8 mouse cellular contexts compared by ENCODE assay signal in the genomic region with DNA sequence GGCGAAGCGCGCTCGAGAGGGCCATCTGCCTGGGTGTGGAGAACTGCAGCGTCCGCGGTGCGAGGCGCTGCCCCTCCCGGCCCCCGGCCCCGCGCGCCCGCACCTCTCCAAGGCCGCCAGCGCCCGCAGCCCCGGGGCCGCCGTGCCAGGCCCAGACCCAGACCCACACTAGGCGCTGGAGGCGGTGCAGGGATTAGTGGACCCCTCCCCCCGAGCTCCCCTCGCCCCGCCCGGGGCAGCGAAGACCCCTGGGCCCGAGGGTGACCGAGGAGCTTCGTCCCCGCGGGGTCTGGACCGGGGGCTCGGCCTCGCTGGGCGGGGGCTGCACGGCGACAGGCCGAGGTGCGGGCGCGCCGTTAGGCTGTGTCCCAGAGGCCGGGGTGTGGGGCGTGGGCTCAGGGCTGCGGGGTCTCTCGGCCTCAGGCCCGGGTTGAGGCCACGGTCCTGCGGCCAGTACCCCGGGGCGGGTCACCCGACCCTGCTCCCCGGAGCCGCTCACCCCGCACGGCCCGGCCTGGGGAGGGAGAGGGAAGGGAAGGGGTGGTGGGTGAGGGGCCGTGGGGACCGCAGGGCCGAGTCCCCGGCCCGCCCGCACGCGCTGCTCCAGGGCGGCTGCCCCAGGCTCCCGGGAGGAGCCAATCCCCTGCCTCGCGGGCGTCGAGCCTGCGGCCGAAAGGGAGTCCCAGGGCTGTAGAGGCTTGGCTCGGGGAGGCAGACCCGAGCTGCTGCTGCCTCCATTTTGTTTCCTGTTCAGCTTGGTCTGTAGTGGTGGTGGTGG. TPM values are rescaled to one million over a fixed set of nuclear protein-coding genes. Genes with fewer than 3 reads are reported as not detected.
DNase-seq lines count a peak whose midpoint lies in the region; ATAC-seq and TF ChIP-seq lines count a peak whose summit lies in the region.

No protein-coding gene starts in this region.

- WGBS in forebrain, embryonic 13.5 days, result 0% methylated on average over 29 of the region's 77 CpGs
- WGBS in heart, postnatal 0 days, result 2% methylated on average over 58 of the region's 77 CpGs
- 1% methylated on average over 63 of the region's 77 CpGs for WGBS in lung, embryonic 14.5 days
- WGBS in neural tube, embryonic 15.5 days, result under 1% methylated on average over 60 of the region's 77 CpGs

- ATAC-seq in G1E (ENCODE audit: extremely low read depth, insufficient number of reproducible peaks, low FRiP score, poor library complexity, severe bottlenecking), result no peak
- peak; percentile 50 for ATAC-seq in forebrain, embryonic 13.5 days
- peak; percentile 31 for ATAC-seq in heart, postnatal 0 days (ENCODE audit: insufficient read depth, low read depth)
- peak; percentile 47 for ATAC-seq in lung, embryonic 14.5 days (ENCODE audit: insufficient read depth)
- ATAC-seq in neural tube, embryonic 15.5 days (ENCODE audit: low FRiP score), result peak; percentile 50

- H3K27ac ChIP-seq in forebrain, embryonic 13.5 days, result peak overlapping the region; percentile 98
- peak overlapping the region; percentile 98 for H3K27ac ChIP-seq in heart, postnatal 0 days (ENCODE audit: low read depth)
- peak overlapping the region; percentile 99 for H3K27ac ChIP-seq in lung, embryonic 14.5 days (ENCODE audit: low read depth)
- H3K27ac ChIP-seq in neural tube, embryonic 15.5 days (replicated peaks), result peak overlapping the region; percentile 95

- H3K4me3 ChIP-seq in G1E (ENCODE audit: low read depth, low read length), result peak overlapping the region; percentile 88; the same call in 1 of the 2 replicates
- peak overlapping the region; percentile 82 for H3K4me3 ChIP-seq in forebrain, embryonic 13.5 days
- peak overlapping the region; percentile 80 for H3K4me3 ChIP-seq in heart, postnatal 0 days (ENCODE audit: low read depth, low read length)
- peak overlapping the region; percentile 81 for H3K4me3 ChIP-seq in lung, embryonic 14.5 days (ENCODE audit: low read depth, low read length)
- peak overlapping the region; percentile 77 for H3K4me3 ChIP-seq in neural tube, embryonic 15.5 days (replicated peaks)

- DNase-seq in G1E (ENCODE audit: low spot score), result no peak
- DNase-seq in cerebellum, adult 11-12 months, result peak; percentile 77
- DNase-seq in heart, postnatal 0 days (ENCODE audit: low spot score), result peak; percentile 58
- DNase-seq in kidney, postnatal 36 days, result peak; percentile 18 to 58
- DNase-seq in lung, embryonic 14.5 days, result peak; percentile 75
- DNase-seq in thymus, postnatal 25 days, result peak; percentile 83

- peaks cover 12% of the 10 kb centered on the region; the same call in 1 of the 2 replicates for H3K27me3 ChIP-seq in G1E (ENCODE audit: insufficient read depth, low read length)
- H3K27me3 ChIP-seq in forebrain, embryonic 13.5 days, result no peaks in the 10 kb centered on the region
- no peaks in the 10 kb centered on the region for H3K27me3 ChIP-seq in heart, postnatal 0 days (ENCODE audit: control insufficient read depth, insufficient read depth, low read length)
- H3K27me3 ChIP-seq in lung, embryonic 14.5 days (ENCODE audit: insufficient read depth, low read length), result no peaks in the 10 kb centered on the region
- no peaks in the 10 kb centered on the region for H3K27me3 ChIP-seq in neural tube, embryonic 15.5 days (replicated peaks)

- peaks cover 17% of the 10 kb centered on the region for H3K36me3 ChIP-seq in G1E (replicated peaks)
- peaks cover 16% of the 10 kb centered on the region for H3K36me3 ChIP-seq in forebrain, embryonic 13.5 days (ENCODE audit: poor library complexity, severe bottlenecking)
- H3K36me3 ChIP-seq in heart, postnatal 0 days (replicated peaks; ENCODE audit: control insufficient read depth, insufficient read depth, low read length), result peaks cover 8% of the 10 kb centered on the region
- peaks cover 22% of the 10 kb centered on the region for H3K36me3 ChIP-seq in lung, embryonic 14.5 days (ENCODE audit: insufficient read depth)
- 0 out of 2 replicates have a peak, but pooled peaks cover 3% of the 10 kb centered on the region for H3K36me3 ChIP-seq in neural tube, embryonic 15.5 days

- peak overlapping the region; percentile 88 for H3K4me2 ChIP-seq in forebrain, embryonic 13.5 days
- H3K4me2 ChIP-seq in heart, postnatal 0 days (ENCODE audit: low read depth, low read length), result peak overlapping the region; percentile 87
- peak overlapping the region; percentile 95 for H3K4me2 ChIP-seq in lung, embryonic 14.5 days
- peak overlapping the region; percentile 69 for H3K4me2 ChIP-seq in neural tube, embryonic 15.5 days

- TF ChIP-seq CTCF in G1E (IDR thresholded peaks at IDR 0.05; ENCODE audit: low read depth, low read length), result no peak
- TF ChIP-seq CTCF in heart, postnatal 0 days (IDR thresholded peaks at IDR 0.05; ENCODE audit: low read depth), result no peak
- no peak for TF ChIP-seq CTCF in lung, embryonic 14.5 days (IDR thresholded peaks at IDR 0.05; ENCODE audit: low read depth)

- peak overlapping the region; percentile 98 for H3K9ac ChIP-seq in forebrain, embryonic 13.5 days
- H3K9ac ChIP-seq in heart, postnatal 0 days (replicated peaks; ENCODE audit: low read depth, low read length), result peak overlapping the region; percentile 95
- H3K9ac ChIP-seq in lung, embryonic 14.5 days, result peak overlapping the region; percentile 80
- H3K9ac ChIP-seq in neural tube, embryonic 15.5 days (replicated peaks), result peak overlapping the region; percentile 47

- no peak for TF ChIP-seq EP300 in heart, postnatal 0 days (IDR thresholded peaks at IDR 0.05; ENCODE audit: low read depth)

- H3K9me3 ChIP-seq in G1E (replicated peaks), result peaks cover 27% of the 10 kb centered on the region
- H3K9me3 ChIP-seq in forebrain, embryonic 13.5 days (replicated peaks), result no peaks in the 10 kb centered on the region
- no peaks in the 10 kb centered on the region for H3K9me3 ChIP-seq in heart, postnatal 0 days (replicated peaks; ENCODE audit: control insufficient read depth, low read length)
- no peaks in the 10 kb centered on the region for H3K9me3 ChIP-seq in lung, embryonic 14.5 days (ENCODE audit: low read depth, low read length)
- no peaks in the 10 kb centered on the region for H3K9me3 ChIP-seq in neural tube, embryonic 15.5 days (replicated peaks)

- peaks cover 34% of the 10 kb centered on the region for H3K4me1 ChIP-seq in G1E (ENCODE audit: insufficient read depth, low read depth, low read length)
- peaks cover 43% of the 10 kb centered on the region for H3K4me1 ChIP-seq in forebrain, embryonic 13.5 days
- H3K4me1 ChIP-seq in heart, postnatal 0 days (ENCODE audit: control insufficient read depth, insufficient read depth), result peaks cover 23% of the 10 kb centered on the region
- H3K4me1 ChIP-seq in lung, embryonic 14.5 days (ENCODE audit: insufficient read depth), result peaks cover 25% of the 10 kb centered on the region
- peaks cover 47% of the 10 kb centered on the region for H3K4me1 ChIP-seq in neural tube, embryonic 15.5 days

RNA-seq across cellular contexts. Expression of gene Nsd1, which starts 0.8 kb away (rescaled TPM):
- total RNA-seq in G1E (2014; fragmentation: Nextera tagmentation) (99.3 and 111 TPM in 2 replicates), G1E (2017) (52.9 and 64.1 TPM in 2 replicates)
- polyA plus RNA-seq in G1E (2012), result 11.6 and 14.8 TPM in 2 replicates
- polyA plus RNA-seq in forebrain, embryonic 13.5 days (2015; fragmentation: Nextera tagmentation; extraction: Ambion mirVana), result 70.7 and 77.2 TPM in 2 replicates
- 49.3 and 75.1 TPM in 2 replicates for total RNA-seq in heart, postnatal 0 days (2014; rRNA removed; ENCODE audit: low replicate concordance)
- polyA plus RNA-seq in heart, postnatal 0 days (2015; fragmentation: Nextera tagmentation; extraction: Ambion mirVana), result 39.1 and 45.4 TPM in 2 replicates
- polyA plus RNA-seq in lung, embryonic 14.5 days (2014; fragmentation: Nextera tagmentation; extraction: Ambion mirVana), result 70.0 and 80.7 TPM in 2 replicates
- polyA plus RNA-seq in neural tube, embryonic 15.5 days (2015; fragmentation: Nextera tagmentation; extraction: Ambion mirVana), result 51.4 and 52.1 TPM in 2 replicates

RNA-seq across cellular contexts. Expression of gene Fgfr4, which starts 57.9 kb away (rescaled TPM):
- total RNA-seq in G1E (2014; fragmentation: Nextera tagmentation) (not detected in 2 replicates), G1E (2017) (0.05 TPM in 1 of 2 replicates, not detected in the other)
- not detected in 2 replicates for polyA plus RNA-seq in G1E (2012)
- polyA plus RNA-seq in forebrain, embryonic 13.5 days (2015; fragmentation: Nextera tagmentation; extraction: Ambion mirVana), result 0.25 and 0.48 TPM in 2 replicates
- total RNA-seq in heart, postnatal 0 days (2014; rRNA removed; ENCODE audit: low replicate concordance), result not detected in 2 replicates
- 0.08 and 0.11 TPM in 2 replicates for polyA plus RNA-seq in heart, postnatal 0 days (2015; fragmentation: Nextera tagmentation; extraction: Ambion mirVana)
- 14.6 and 17.3 TPM in 2 replicates for polyA plus RNA-seq in lung, embryonic 14.5 days (2014; fragmentation: Nextera tagmentation; extraction: Ambion mirVana)
- polyA plus RNA-seq in neural tube, embryonic 15.5 days (2015; fragmentation: Nextera tagmentation; extraction: Ambion mirVana), result 1.7 and 2.2 TPM in 2 replicates

Comparison
In these comparisons a context has a peak if more than half of its experiments do, and no peak if none do; other contexts are left out.
1. H3K9ac ChIP-seq: peak in every context shown above with its lines; median percentile 98 in forebrain, embryonic 13.5 days; 95 in heart, postnatal 0 days; 80 in lung, embryonic 14.5 days; 47 in neural tube, embryonic 15.5 days.